Mouse (Mus musculus) thymus, postnatal 36 days (tissue): ENCODE measurements around the gene Mtch1.
"Not testable (repeated sequence)": the region's sequence is repeated elsewhere in the genome, so short reads cannot be mapped to it uniquely, and the experiment has no call there.

Experiments
- DNase-seq, 2 experiments: peaks; one replicate each; pipeline ENCODE4 v3.0.0; 2022; ENCODE audit warnings: mixed read lengths in 2 of 2

The Mtch1 gene

DNA sequence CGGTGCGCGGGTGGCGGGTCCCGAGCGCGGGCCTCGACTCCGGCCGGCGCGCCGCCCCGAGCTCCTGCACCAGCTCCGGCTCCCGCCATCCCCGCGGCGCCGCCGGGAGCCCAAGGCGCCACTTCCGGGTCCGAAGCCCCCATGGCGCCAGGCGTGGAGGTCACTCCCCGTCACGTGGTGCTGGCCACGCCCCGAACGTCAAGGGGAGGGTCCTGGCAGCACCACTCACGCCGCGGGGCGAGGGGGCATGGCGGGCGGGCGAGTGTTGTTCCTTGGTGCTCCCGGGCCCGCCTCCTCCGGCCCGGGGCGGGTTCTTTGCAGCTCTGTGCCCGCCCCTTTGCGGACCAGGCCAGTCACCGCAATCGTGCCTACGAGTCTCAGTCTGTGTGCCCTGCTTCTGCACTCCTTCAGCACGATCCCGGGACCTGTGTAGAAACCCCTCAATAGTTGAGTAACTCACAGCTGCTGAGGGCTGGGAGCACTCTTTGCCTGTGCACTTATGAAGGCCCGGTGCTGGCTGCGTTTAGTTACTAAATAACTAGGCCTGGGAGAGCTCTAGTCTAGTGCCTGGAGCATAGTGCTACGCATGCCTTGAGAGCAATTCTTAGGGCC is at the start of gene Mtch1:
Gene Mtch1, minus strand, starts transcription at position 290 of the 612 bp plus-strand sequence.
- peak; percentile 99 to 100 for DNase-seq

DNA sequence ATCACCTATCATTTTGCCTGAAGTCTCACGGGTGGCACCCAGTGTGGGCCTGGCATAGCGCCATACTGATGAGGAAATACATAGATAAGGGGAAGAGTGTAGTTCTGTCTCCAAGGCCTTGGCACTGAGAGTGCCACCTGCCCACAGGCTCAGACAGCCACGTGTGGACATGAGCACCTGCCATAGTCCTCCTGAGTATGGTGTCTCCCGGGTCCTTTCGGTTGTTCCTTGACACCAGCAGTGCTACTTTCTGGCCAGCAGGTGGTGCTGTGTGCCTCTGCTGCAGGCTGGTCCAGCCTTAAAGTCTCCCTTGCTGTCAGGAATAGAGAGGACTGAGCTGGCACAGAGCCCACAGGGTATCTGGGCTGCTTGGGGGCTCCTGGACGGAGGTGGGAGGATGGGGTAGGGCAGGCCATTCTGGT is 49.1 kb upstream of the Mtch1 start:
- peak; percentile 73 to 78 for DNase-seq

DNA sequence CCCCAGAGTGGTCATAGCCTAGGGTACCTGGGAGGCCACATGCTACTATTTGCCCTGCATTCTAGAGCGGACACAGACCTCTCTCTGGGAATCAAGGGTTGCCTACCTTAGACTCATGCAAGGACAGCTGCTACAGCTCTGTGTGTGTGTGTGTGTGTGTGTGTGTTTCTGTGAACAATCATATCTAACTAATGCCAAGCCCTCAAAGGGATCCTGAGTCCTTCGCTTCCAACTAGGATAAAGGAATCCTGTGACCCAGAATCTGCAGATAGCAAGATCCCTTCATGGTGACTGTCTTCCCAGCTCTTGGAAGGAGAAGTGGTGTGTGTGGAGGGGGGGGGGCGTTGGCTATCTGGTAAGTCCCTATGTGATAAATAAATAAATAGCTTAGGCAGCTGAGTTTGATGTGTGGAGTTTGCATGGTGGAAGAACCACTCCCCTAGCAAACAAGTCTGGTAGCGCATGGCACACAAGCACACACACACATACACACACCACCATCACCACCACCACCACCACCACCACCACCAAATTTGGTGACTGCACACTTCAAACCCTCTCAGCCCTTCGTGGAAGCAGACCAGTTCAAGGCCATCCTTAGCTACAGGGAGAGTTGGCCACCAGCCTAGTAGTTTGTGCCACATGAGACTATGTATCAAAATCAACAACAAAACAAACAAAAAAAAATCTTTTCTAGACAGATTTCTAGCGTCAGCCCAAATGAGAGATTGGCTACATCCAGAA is 48.5 kb upstream of the Mtch1 start:
- no peak for DNase-seq

GRCm38 (mm10) chr17:29395381-29395780 is 47.6 kb upstream of the Mtch1 start:
- peak; percentile 46 to 63 for DNase-seq

- not testable (repeated sequence) for DNase-seq
Observed at GRCm38 (mm10) chr17:29394761-29395160, 47.0 kb upstream of the Mtch1 start.

- DNase-seq: peak; percentile 30 to 46
Observed at GRCm38 (mm10) chr17:29394106-29394760, 46.5 kb upstream of the Mtch1 start.

- peak; percentile 52 to 67 for DNase-seq
Observed at GRCm38 (mm10) chr17:29393335-29394089, 45.8 kb upstream of the Mtch1 start.

GRCm38 (mm10) chr17:29391280-29391679 is 43.5 kb upstream of the Mtch1 start:
- no peak for DNase-seq

GRCm38 (mm10) chr17:29388978-29389377 is 41.2 kb upstream of the Mtch1 start:
- DNase-seq: no peak

DNA sequence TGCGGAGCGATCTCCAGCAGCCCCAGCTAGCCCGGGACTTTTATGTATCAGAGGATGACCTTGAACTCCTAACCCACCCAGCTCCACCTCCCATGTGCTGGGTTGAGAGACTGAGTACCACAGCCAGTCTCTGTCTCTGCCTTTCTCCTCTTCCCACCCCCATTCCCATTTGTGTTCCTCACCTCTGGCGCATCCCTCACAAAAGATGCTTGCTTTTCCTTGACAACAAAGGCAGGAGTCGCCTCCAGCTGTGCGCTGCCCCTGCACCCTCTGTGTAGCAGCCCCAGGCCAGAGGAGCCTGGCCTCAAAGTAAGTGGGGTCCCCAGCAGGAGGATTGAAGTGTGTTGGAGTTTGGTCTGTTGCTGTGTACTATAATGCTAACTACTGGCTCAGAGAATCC is 38.0 kb upstream of the Mtch1 start:
- DNase-seq: no peak

DNA sequence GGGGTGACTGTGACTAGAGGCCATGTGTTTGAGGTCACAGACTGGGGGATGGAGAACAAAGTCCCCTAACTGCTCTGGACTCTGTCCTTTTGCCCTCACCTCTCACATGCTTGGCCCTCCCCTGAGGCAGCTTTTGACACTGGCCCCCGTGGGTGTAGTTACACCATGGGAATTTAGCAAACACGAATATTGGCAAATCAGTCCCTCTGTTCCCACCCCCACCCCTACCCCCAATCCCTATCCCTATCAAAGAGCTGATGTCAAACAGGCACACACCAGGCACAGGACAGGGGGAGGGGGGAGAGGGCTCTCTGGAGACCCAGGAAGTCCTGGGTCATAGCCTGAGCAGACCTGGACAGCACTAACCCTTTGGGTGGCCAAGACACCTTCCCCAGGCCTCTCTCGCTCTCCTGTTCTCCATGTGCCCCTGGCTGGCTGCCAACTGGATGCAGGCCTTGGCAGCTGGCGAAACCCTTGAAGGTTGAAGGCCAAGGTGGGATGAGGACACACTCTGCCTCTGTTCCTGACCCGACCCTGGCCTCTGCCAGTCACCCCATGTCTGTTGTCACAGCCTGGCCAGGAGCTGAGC is 37.2 kb upstream of the Mtch1 start:
- DNase-seq: no peak

- no peak for DNase-seq
Observed at GRCm38 (mm10) chr17:29383923-29384322, 36.2 kb upstream of the Mtch1 start.

- no peak for DNase-seq
Observed at GRCm38 (mm10) chr17:29382417-29382816, 34.7 kb upstream of the Mtch1 start.

DNA sequence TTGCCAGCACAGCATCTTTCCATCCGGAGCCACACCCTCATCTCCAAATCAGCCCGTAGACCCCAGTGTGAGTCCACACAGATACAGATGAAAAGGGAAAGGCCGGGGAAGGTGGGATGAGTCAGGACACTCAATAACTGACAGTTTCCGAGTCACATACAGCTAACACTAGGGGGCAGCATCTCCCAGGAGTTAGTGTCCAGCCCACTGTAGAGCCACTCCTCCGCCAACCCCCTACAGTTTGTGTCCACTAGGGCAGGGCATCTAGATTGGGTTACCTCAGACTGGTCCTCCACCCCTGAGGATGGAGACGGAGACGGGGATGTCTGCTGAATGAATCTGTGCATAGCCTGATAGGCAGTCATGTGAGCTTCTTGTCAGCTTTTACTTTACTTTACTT is 33.7 kb upstream of the Mtch1 start:
- peak; percentile 58 to 60 for DNase-seq

- DNase-seq: no peak
Observed at GRCm38 (mm10) chr17:29380241-29380640, 32.5 kb upstream of the Mtch1 start.

DNA sequence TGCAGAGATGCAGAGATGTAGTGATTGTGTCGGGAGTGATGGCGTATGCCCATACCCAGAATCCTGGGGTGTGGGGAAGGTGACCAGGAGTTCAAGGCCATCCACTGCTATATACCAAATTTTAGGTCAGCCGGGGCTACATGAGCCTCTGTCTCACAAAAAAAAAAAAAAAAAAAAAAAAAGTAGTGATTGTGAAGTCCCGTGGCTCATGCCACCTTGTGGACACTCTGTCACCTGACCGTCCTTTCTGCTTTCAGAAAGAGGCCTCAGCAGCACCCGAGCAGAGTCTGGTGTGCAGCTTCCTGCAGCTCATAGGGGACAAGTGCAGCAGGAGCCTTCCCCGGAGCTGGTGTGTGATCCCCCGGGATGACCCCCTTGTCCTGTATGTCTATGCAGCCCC is 30.3 kb upstream of the Mtch1 start:
- DNase-seq: no peak

DNA sequence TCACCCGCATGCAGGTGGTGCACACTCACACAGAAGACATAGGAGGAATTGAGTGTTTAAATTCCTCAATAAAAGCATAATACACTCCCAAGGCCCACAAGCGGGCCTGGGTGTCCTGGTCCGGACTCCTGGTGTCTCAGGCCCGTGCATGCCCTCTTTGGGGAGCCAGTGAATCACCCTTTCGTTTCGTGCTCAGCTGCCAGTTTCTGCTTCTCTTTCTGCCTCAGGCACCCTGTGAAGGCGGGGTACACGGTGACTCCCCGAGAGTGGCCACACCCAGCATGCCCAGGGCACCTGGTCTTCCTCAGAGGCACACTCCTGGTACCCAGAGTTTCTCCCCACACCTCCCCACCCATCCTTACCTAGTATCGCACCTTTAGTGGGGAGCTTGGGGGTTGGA is 28.1 kb upstream of the Mtch1 start:
- no peak for DNase-seq

DNA sequence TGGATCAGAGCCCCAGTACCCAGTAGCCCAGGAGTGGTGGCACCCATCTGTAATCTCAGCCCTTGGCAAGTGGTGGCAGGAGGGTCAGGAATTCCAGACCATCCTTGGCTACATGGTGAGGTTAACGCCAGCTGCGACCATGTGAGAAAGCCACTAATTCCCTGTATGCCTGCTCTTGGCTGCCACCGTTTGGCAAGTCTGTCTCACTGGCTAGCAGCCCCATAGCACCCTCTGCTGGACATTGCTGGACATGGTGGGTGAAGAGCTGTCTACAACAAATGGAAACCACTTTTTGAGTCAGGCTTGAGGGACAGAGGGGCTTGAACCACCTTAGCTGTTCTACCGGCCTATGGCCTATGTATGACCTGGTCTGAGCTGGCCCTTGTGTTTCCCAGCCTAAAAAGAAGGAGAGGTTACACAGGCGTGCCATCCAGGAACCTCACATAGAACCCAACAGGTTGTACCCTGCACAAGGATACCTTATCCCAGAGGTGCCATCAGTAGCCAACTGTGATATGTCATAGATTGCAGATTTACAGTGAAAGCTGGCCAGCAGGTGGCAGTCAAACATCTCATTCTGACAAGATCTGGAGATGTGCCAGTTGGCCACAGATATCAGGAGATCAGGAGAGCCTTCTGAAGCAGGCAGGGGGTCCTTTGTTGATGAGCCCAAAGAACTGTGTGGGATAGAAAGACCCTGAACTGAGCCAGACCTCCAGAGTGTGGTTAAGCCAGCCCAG is 23.4 kb upstream of the Mtch1 start:
- DNase-seq: peak; percentile 87 to 89

GRCm38 (mm10) chr17:29368726-29369125 is 21.0 kb upstream of the Mtch1 start:
- no peak for DNase-seq

DNA sequence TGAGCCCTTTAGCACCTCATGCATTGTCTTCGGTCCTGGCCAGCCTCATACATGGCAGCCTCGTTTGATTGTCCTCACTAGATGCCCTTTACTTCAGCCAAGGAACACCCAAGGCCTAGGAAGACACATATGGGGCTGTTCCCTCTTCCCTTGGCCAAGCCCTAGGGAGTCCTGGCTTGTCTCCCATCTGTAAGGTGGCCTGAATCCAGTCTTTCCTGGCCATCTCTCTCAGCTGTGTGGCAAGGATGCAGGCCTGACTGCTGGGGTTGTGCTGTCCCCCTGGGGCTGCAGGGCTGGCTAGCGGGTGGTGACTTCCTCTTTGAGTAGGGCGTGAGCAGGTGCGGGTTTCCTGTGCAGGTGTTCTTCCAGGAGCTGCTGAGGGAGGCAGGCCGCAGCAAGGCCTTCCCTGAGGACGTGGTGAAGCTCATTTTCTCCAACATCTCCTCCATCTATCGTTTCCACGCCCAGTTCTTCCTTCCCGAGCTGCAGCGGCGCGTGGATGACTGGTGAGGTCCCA is 17.4 kb upstream of the Mtch1 start:
- peak in 1 of 2 experiments; percentile 47 for DNase-seq

DNA sequence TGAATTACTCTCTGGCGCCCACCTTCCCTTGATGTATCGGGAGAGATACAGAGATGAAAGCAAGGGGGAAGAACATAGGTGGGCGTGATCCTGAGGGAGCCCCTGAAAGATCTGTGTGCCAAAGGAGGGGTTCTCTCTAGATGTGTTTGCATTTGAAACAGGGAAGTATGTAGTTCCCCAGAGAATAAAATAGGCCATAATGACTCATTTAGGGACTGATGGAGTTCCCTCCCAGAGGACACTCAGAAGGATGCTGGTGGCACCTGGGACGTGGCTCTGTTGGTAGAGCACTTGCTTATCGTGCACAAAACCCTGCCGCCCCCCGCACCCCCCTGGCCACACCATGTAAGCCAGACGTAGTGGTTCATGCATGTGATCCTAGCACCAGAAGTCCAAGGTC is 15.4 kb upstream of the Mtch1 start:
- no peak for DNase-seq
